Mouse (Mus musculus): ENCODE measurements around the gene Galntl6. TPM values are rescaled to one million over a fixed set of nuclear protein-coding genes. Genes with fewer than 3 reads are reported as not detected.

Galntl6 gene
- total and polyA plus RNA-seq, 3 experiments = not detected

DNA sequence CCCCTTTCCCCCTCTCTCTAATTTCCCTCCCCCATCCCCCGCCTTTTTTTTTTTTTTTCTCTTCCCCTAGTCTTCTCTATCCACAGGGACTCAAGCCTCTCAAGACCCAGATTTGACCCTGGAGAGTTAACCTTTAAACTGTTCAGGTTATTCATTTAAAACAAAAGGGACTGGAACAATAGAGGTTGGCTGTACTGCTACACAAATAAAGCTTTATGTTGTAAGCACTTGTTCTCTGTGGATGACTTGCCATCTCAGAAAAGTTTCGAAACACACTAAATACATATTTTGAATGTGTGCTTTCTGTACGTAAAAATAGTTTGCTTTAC lies 1.2 kb upstream of the Galntl6 start:
- in situ Hi-C loops (cut with MboI; ENCODE audit: low pct_ligation_motif_present, low pct_unique_long_range_greater_than_20kb, low sequenced_read_pairs) (no loop called here), dilution Hi-C loops (cut with MboI; ENCODE audit: extremely low pct_ligation_motif_present, extremely low pct_unique_long_range_greater_than_20kb, low sequenced_read_pairs) (no loop called here)
- peaks cover 43% of the 10 kb centered on the region for H3K9me3 ChIP-seq (replicated peaks; ENCODE audit: low read length)
- DNase-seq (ENCODE audit: extremely low read depth) = no peak
- H3K27me3 ChIP-seq (replicated peaks) = no peaks in the 10 kb centered on the region
- H3K79me2 ChIP-seq (replicated peaks; ENCODE audit: control insufficient read depth, extremely low read depth, insufficient read depth, poor library complexity, severe bottlenecking) = no peaks in the 10 kb centered on the region
- H3K27ac ChIP-seq (ENCODE audit: insufficient read depth, low read depth) = no peak overlapping the region
- TF ChIP-seq UBTF (IDR thresholded peaks at IDR 0.05; ENCODE audit: low read depth, low read length) (no peak), CHD2 (IDR thresholded peaks at IDR 0.05; ENCODE audit: low read length) (no peak), TCF12 (IDR thresholded peaks at IDR 0.05; ENCODE audit: low read depth, low read length) (no peak), JUN (IDR thresholded peaks at IDR 0.05; ENCODE audit: insufficient read depth, low read depth, low read length) (no peak), CHD1 (IDR thresholded peaks at IDR 0.05; ENCODE audit: low read depth, low read length) (no peak), NELFE (IDR thresholded peaks at IDR 0.05; ENCODE audit: low read depth, low read length) (no peak), SIN3A (IDR thresholded peaks at IDR 0.05; ENCODE audit: low read length) (no peak), EP300 (IDR thresholded peaks at IDR 0.05; ENCODE audit: low read length) (no peak), GABPA (IDR thresholded peaks at IDR 0.05; ENCODE audit: insufficient replicate concordance, low read depth, low read length) (no peak), E2F4 (IDR thresholded peaks at IDR 0.05; ENCODE audit: insufficient replicate concordance, low read depth, low read length) (no peak), RCOR1 (conservative IDR thresholded peaks at IDR 0.05; ENCODE audit: low read depth, low read length) (no peak), RAD21 (IDR thresholded peaks at IDR 0.05; ENCODE audit: low read depth, low read length) (no peak), MXI1 (IDR thresholded peaks at IDR 0.05; ENCODE audit: low read depth, low read length) (no peak), JUND (conservative IDR thresholded peaks at IDR 0.05; ENCODE audit: low read depth, low read length) (no peak), MYC (IDR thresholded peaks at IDR 0.05; ENCODE audit: low read depth, low read length) (no peak), POLR2AphosphoS2 (IDR thresholded peaks at IDR 0.05; ENCODE audit: low read depth, low read length) (no peak)
- H3K36me3 ChIP-seq (replicated peaks in 1 of 2; ENCODE audit: control insufficient read depth in 1 of 2, insufficient read depth in 1 of 2, low read length in 1 of 2) = no peaks in the 10 kb centered on the region
- no peak overlapping the region for H3K9ac ChIP-seq (ENCODE audit: insufficient read depth, low read depth)
- no peak overlapping the region for H3K4me3 ChIP-seq (replicated peaks in 1 of 3; ENCODE audit: low read depth in 2 of 3, low read length in 2 of 3, poor library complexity in 1 of 3)
- no peaks in the 10 kb centered on the region for H3K4me1 ChIP-seq (ENCODE audit: control insufficient read depth in 1 of 2, insufficient read depth in 2 of 2)
- H3K4me2 ChIP-seq (ENCODE audit: insufficient read depth, low read depth, poor library complexity, severe bottlenecking) = no peak overlapping the region

DNA sequence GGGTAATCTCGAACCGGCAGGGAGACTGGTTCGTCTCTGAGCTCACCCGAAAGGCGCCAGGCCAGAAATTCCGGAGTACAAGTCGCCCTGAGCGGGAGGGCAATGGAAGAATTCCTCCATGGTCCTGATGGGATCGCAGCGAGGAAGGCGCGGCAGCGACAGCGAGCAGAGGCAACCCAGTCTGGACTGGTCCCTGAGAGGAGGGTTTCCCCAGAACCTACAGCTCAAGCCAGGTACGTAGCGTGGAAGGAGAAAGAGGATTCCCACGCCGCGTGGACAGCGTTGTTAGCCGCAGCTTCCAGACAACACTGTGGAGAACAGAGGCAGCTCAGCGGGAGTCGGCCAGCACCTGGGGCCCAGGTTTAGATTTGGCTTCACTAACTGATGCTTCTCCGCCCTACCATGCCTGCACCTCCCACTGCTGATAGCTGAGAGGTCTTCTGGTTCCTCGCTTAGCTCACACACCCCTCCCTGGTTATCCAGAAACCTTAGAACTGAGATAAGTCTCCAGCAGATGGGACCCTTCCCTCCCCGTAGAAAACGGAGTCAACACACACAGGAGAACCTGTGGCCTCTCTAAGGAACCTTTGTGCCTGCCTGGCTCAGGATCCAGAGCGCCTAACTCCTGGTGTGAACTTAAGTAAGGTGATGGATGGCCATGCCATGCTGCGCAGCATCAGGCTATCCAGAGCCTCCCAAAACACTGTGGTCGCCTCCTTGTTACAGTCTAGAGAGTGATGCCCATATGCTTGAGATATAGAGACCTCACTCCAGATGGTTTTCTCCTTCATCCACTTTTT lies 600 bp upstream of the Galntl6 start:
- H3K4me3 ChIP-seq (replicated peaks in 1 of 3; ENCODE audit: low read depth in 2 of 3, low read length in 2 of 3, poor library complexity in 1 of 3) = no peak overlapping the region
- no peaks in the 10 kb centered on the region for H3K27me3 ChIP-seq (replicated peaks)
- no peak for DNase-seq (ENCODE audit: extremely low read depth)
- H3K9me3 ChIP-seq (replicated peaks; ENCODE audit: low read length) = peaks cover 43% of the 10 kb centered on the region
- TF ChIP-seq RAD21 (IDR thresholded peaks at IDR 0.05; ENCODE audit: low read depth, low read length) = no peak
- H3K27ac ChIP-seq (ENCODE audit: insufficient read depth, low read depth) = no peak overlapping the region
- no peaks in the 10 kb centered on the region for H3K36me3 ChIP-seq (replicated peaks in 1 of 2; ENCODE audit: control insufficient read depth in 1 of 2, insufficient read depth in 1 of 2, low read length in 1 of 2)
- H3K4me2 ChIP-seq (ENCODE audit: insufficient read depth, low read depth, poor library complexity, severe bottlenecking) = no peak overlapping the region
- H3K4me1 ChIP-seq (ENCODE audit: control insufficient read depth in 1 of 2, insufficient read depth in 2 of 2) = no peaks in the 10 kb centered on the region
- no peak overlapping the region for H3K9ac ChIP-seq (ENCODE audit: insufficient read depth, low read depth)
- in situ Hi-C loops (cut with MboI; ENCODE audit: low pct_ligation_motif_present, low pct_unique_long_range_greater_than_20kb, low sequenced_read_pairs) (no loop called here), dilution Hi-C loops (cut with MboI; ENCODE audit: extremely low pct_ligation_motif_present, extremely low pct_unique_long_range_greater_than_20kb, low sequenced_read_pairs) (no loop called here)
- H3K79me2 ChIP-seq (replicated peaks; ENCODE audit: control insufficient read depth, extremely low read depth, insufficient read depth, poor library complexity, severe bottlenecking) = no peaks in the 10 kb centered on the region

Measured in CH12.LX (cell line).